Mouse (Mus musculus) MEL (cell line): ENCODE results near the gene Ankrd36. TPM values are rescaled to one million over a fixed set of nuclear protein-coding genes. Genes with fewer than 3 reads are reported as not detected.
A peak's percentile ranks its signal among the peaks of the same experiment; 100 is the strongest.

ENCODE experiments used
- DNase-seq: peaks from one replicate; pipeline ENCODE4 v3.0.0; 2011; ENCODE audit warnings: low read depth, low spot score
- H3K27ac ChIP-seq: 2 replicates; pipeline ENCODE4 v1.5.1; 2012; ENCODE audit warnings: low read depth, mild to moderate bottlenecking, control low read depth, low read length, moderate library complexity; ENCODE audit not compliant: control insufficient read depth
- H3K27me3 ChIP-seq, 2 experiments: fragments of 150-350 bp in 1 of 2; sonication (generic) in 1 of 2; 2 replicates each; pipeline ENCODE4 v1.6.1; 2012; ENCODE audit warnings: low read length in 2 of 2, mild to moderate bottlenecking in 2 of 2, improper control_type of control experiment in 1 of 2, moderate library complexity in 1 of 2; ENCODE audit not compliant: insufficient read depth in 2 of 2, control insufficient read depth in 1 of 2
- H3K36me3 ChIP-seq, 2 experiments: 2 replicates each; pipeline ENCODE4 v1.6.1; 2012 to 2014; ENCODE audit warnings: low read length in 2 of 2, improper control_type of control experiment in 1 of 2, inconsistent platforms in 1 of 2, mild to moderate bottlenecking in 1 of 2; ENCODE audit not compliant: insufficient read depth in 2 of 2, control insufficient read depth in 1 of 2
- H3K4me1 ChIP-seq, 2 experiments: fragments of 150-350 bp in 1 of 2; sonication (generic) in 1 of 2; 2 replicates each; pipeline ENCODE4 v1.6.1; 2012; ENCODE audit warnings: low read length in 2 of 2, improper control_type of control experiment in 1 of 2, mild to moderate bottlenecking in 1 of 2; ENCODE audit not compliant: insufficient read depth in 2 of 2, control insufficient read depth in 1 of 2
- H3K4me3 ChIP-seq, 2 experiments: fragments of 150-350 bp in 1 of 2; sonication (generic) in 1 of 2; 2 replicates each; pipeline ENCODE4 v1.5.1; 2012; ENCODE audit warnings: low read depth in 2 of 2, low read length in 2 of 2, mild to moderate bottlenecking in 2 of 2, moderate library complexity in 2 of 2, control low read depth in 1 of 2, improper control_type of control experiment in 1 of 2; ENCODE audit not compliant: control insufficient read depth in 1 of 2, insufficient read depth in 1 of 2
- H3K79me2 ChIP-seq: 2 replicates; pipeline ENCODE4 v1.6.1; 2012; ENCODE audit warnings: mild to moderate bottlenecking, low read length, moderate library complexity; ENCODE audit not compliant: control insufficient read depth, poor library complexity, insufficient read depth
- H3K9ac ChIP-seq: 2 replicates; pipeline ENCODE4 v1.6.1; 2012; ENCODE audit warnings: low read depth, mild to moderate bottlenecking, control low read depth, low read length, moderate library complexity; ENCODE audit not compliant: control insufficient read depth, poor library complexity, severe bottlenecking
- H3K9me3 ChIP-seq: fragments of 150-350 bp; sonication (generic); replicated peaks from 2 replicates; pipeline ENCODE4 v1.6.1; 2012; ENCODE audit warnings: mild to moderate bottlenecking, low read length, improper control_type of control experiment, moderate library complexity; ENCODE audit not compliant: insufficient read depth
- BHLHE40 ChIP-seq: IDR thresholded peaks from 2 replicates; pipeline ENCODE4 v1.6.1; 2012; ENCODE audit warnings: low read depth, mild to moderate bottlenecking, inconsistent platforms, low read length, improper control_type of control experiment, borderline replicate concordance
- CHD1 ChIP-seq: IDR thresholded peaks from 2 replicates; pipeline ENCODE4 v1.6.1; 2012; ENCODE audit warnings: low read depth, mild to moderate bottlenecking, inconsistent platforms, low read length, improper control_type of control experiment
- CHD2 ChIP-seq: IDR thresholded peaks from 2 replicates; pipeline ENCODE4 v1.6.1; 2011; ENCODE audit warnings: low read length, improper control_type of control experiment
- EP300 ChIP-seq, 2 experiments: IDR thresholded peaks; 2 replicates each; pipeline ENCODE4 v1.6.1; 2011; ENCODE audit warnings: improper control_type of control experiment in 2 of 2, low read length in 2 of 2, low read depth in 1 of 2, mild to moderate bottlenecking in 1 of 2
- GATA1 ChIP-seq: IDR thresholded peaks from 2 replicates; pipeline ENCODE4 v1.6.1; 2011; ENCODE audit warnings: low read depth, low read length, improper control_type of control experiment
- MAFK ChIP-seq: IDR thresholded peaks from 2 replicates; pipeline ENCODE4 v1.6.1; 2011; ENCODE audit warnings: low read depth, mild to moderate bottlenecking, low read length, improper control_type of control experiment, borderline replicate concordance
- MAZ ChIP-seq: IDR thresholded peaks from 2 replicates; pipeline ENCODE4 v1.6.1; 2012; ENCODE audit warnings: low read depth, mild to moderate bottlenecking, inconsistent platforms, low read length, improper control_type of control experiment
- MEF2A ChIP-seq: IDR thresholded peaks from 2 replicates; pipeline ENCODE4 v1.6.1; 2014; ENCODE audit warnings: low read depth, mild to moderate bottlenecking, inconsistent platforms, low read length, improper control_type of control experiment; ENCODE audit not compliant: poor library complexity, insufficient replicate concordance, severe bottlenecking; ENCODE audit errors: extremely low read depth
- POLR2A ChIP-seq, 2 experiments: IDR thresholded peaks; 2 replicates each; pipeline ENCODE4 v1.6.1; 2011 to 2012; ENCODE audit warnings: low read length in 2 of 2, mild to moderate bottlenecking in 2 of 2, control low read depth in 1 of 2, improper control_type of control experiment in 1 of 2, low read depth in 1 of 2, moderate library complexity in 1 of 2; ENCODE audit not compliant: control insufficient read depth in 1 of 2, insufficient read depth in 1 of 2, poor library complexity in 1 of 2
- SIN3A ChIP-seq: IDR thresholded peaks from 2 replicates; pipeline ENCODE4 v1.6.1; 2012; ENCODE audit warnings: low read length, improper control_type of control experiment, inconsistent platforms
- SMC3 ChIP-seq: IDR thresholded peaks from 2 replicates; pipeline ENCODE4 v1.6.1; 2011; ENCODE audit warnings: low read depth, low read length, improper control_type of control experiment
- TCF12 ChIP-seq: IDR thresholded peaks from 2 replicates; pipeline ENCODE4 v1.6.1; 2014; ENCODE audit warnings: low read depth, mild to moderate bottlenecking, inconsistent platforms, low read length, improper control_type of control experiment, moderate library complexity
- USF2 ChIP-seq, 2 experiments: IDR thresholded peaks; 2 replicates each; pipeline ENCODE4 v1.6.1; 2011 to 2012; ENCODE audit warnings: improper control_type of control experiment in 2 of 2, low read length in 2 of 2, borderline replicate concordance in 1 of 2, inconsistent platforms in 1 of 2, low read depth in 1 of 2, mild to moderate bottlenecking in 1 of 2; ENCODE audit not compliant: insufficient read depth in 1 of 2
- ZC3H11A ChIP-seq: IDR thresholded peaks from 2 replicates; pipeline ENCODE4 v1.6.1; 2012; ENCODE audit warnings: low read depth, mild to moderate bottlenecking, inconsistent platforms, low read length, improper control_type of control experiment
- polyA plus RNA-seq, 2 experiments: library from polyadenylated mRNA; stranded (reverse) in 1 of 2; unstranded in 1 of 2; fragments of >175 nt in 1 of 2; fragments of >200 nt in 1 of 2; gene quantifications; 2 replicates each; pipeline versions ENCODE4 v1.2.1 to v1.2.4; 2012; ENCODE audit warnings: low replicate concordance in 2 of 2, low read depth in 1 of 2; ENCODE audit not compliant: insufficient read length in 2 of 2, insufficient read depth in 1 of 2, missing spikeins in 1 of 2
- total RNA-seq: library from RNA; depleted of rRNA; stranded (reverse); fragments of 300-350 nt; gene quantifications from 2 replicates; pipeline ENCODE4 v1.2.3, GENCODE M21; 2012

The Ankrd36 gene
- total and polyA plus RNA-seq, 3 experiments, result 3.2 to 3.4 TPM; not detected in 1

- H3K9ac ChIP-seq, result no peak overlapping the region
- no peaks in the 10 kb centered on the region for H3K27me3 ChIP-seq
- no peak for DNase-seq
- peaks cover 5 to 9% of the 10 kb centered on the region in 2 experiments for H3K4me1 ChIP-seq
- peaks cover 26 to 36% of the 10 kb centered on the region in 2 experiments for H3K36me3 ChIP-seq
- H3K9me3 ChIP-seq, result no peaks in the 10 kb centered on the region
- no peak overlapping the region for H3K27ac ChIP-seq
- TF ChIP-seq MEF2A, result no peak
- no peak for TF ChIP-seq USF2 (IDR thresholded peaks at IDR 0.05; ENCODE audit: borderline replicate concordance in 1 of 2, insufficient read depth in 1 of 2, low read depth in 1 of 2, low read length in 2 of 2)
- no peak for TF ChIP-seq POLR2A (IDR thresholded peaks at IDR 0.05; ENCODE audit: control insufficient read depth in 1 of 2, insufficient read depth in 1 of 2, low read depth in 1 of 2, low read length in 2 of 2, poor library complexity in 1 of 2)
- TF ChIP-seq BHLHE40, result no peak
- no peak for TF ChIP-seq SIN3A
- TF ChIP-seq EP300 (IDR thresholded peaks at IDR 0.05; ENCODE audit: low read depth in 1 of 2, low read length in 2 of 2), result no peak
- TF ChIP-seq TCF12, result no peak
- no peak for TF ChIP-seq CHD2
- TF ChIP-seq CHD1, result 0 out of 2 replicates have a peak, but pooled peaks have one; percentile 39
- TF ChIP-seq SMC3, result 0 out of 2 replicates have a peak, but pooled peaks have one; percentile 2
- TF ChIP-seq MAZ, result no peak
- H3K79me2 ChIP-seq, result no peaks in the 10 kb centered on the region
- H3K4me3 ChIP-seq, result no peak overlapping the region
These were observed 39.3 kb upstream of the Ankrd36 start for GRCm38 (mm10) chr11:5530172-5530571.

GRCm38 (mm10) chr11:5530717-5531116 is 38.8 kb upstream of the Ankrd36 start:
- TF ChIP-seq ZC3H11A, result no peak
- TF ChIP-seq POLR2A (IDR thresholded peaks at IDR 0.05; ENCODE audit: control insufficient read depth in 1 of 2, insufficient read depth in 1 of 2, low read depth in 1 of 2, low read length in 2 of 2, poor library complexity in 1 of 2), result peak in 1 of 2 experiments; percentile 30; a peak in 1 of 4 replicates
- no peak for TF ChIP-seq MAFK
- 0 out of 4 replicates have a peak, but pooled peaks of 1 of the 2 experiments have one; percentile 29 for TF ChIP-seq EP300 (IDR thresholded peaks at IDR 0.05; ENCODE audit: low read depth in 1 of 2, low read length in 2 of 2)
- TF ChIP-seq GATA1, result 0 out of 2 replicates have a peak, but pooled peaks have one; percentile 24
- peaks cover 5 to 9% of the 10 kb centered on the region in 2 experiments for H3K4me1 ChIP-seq
- no peak for DNase-seq
- no peaks in the 10 kb centered on the region for H3K27me3 ChIP-seq
- H3K27ac ChIP-seq, result peak overlapping the region; percentile 2; the same call in 1 of the 2 replicates
- H3K9ac ChIP-seq, result no peak overlapping the region
- H3K4me3 ChIP-seq, result no peak overlapping the region
- peaks cover 26 to 32% of the 10 kb centered on the region in 2 experiments for H3K36me3 ChIP-seq
- no peaks in the 10 kb centered on the region for H3K9me3 ChIP-seq
- H3K79me2 ChIP-seq, result no peaks in the 10 kb centered on the region
